Mouse (Mus musculus) lung, embryonic 14.5 days (tissue): ENCODE measurements around the gene Tsc1. TPM values are rescaled to one million over a fixed set of nuclear protein-coding genes. Genes with fewer than 3 reads are reported as not detected.

Experiments
- ATAC-seq: fragments of 200-750 bp; cut with Nextera tagmentation; 2 replicates; pipeline ENCODE4 v1.8.0; 2017; ENCODE audit warnings: mild to moderate bottlenecking, moderate TSS enrichment, moderate library complexity; ENCODE audit not compliant: insufficient read depth
- DNase-seq: peaks from one replicate; pipeline ENCODE4 v3.0.0-alpha.2; 2015
- H3K27ac ChIP-seq: fragments of 300-500 bp; sonication (generic); 2 replicates; pipeline ENCODE4 v1.5.1; 2014; ENCODE audit warnings: low read depth, mild to moderate bottlenecking, moderate library complexity
- H3K27me3 ChIP-seq: fragments of 300-500 bp; sonication (generic); 2 replicates; pipeline ENCODE4 v1.6.1; 2014; ENCODE audit warnings: low read length, control low read depth; ENCODE audit not compliant: insufficient read depth
- H3K36me3 ChIP-seq: fragments of 300-500 bp; sonication (generic); 2 replicates; pipeline ENCODE4 v1.6.1; 2014; ENCODE audit warnings: control low read depth; ENCODE audit not compliant: insufficient read depth
- H3K4me1 ChIP-seq: fragments of 300-500 bp; sonication (generic); 2 replicates; pipeline ENCODE4 v1.6.1; 2014; ENCODE audit warnings: antibody characterized with exemption, control low read depth; ENCODE audit not compliant: insufficient read depth
- H3K4me2 ChIP-seq: fragments of 300-500 bp; sonication (generic); 2 replicates; pipeline ENCODE4 v1.6.1; 2014; ENCODE audit warnings: mild to moderate bottlenecking
- H3K4me3 ChIP-seq: fragments of 300-500 bp; sonication (generic); 2 replicates; pipeline ENCODE4 v1.5.1; 2014; ENCODE audit warnings: low read depth, low read length
- H3K9ac ChIP-seq: fragments of 300-500 bp; sonication (generic); 2 replicates; pipeline ENCODE4 v1.6.1; 2014
- H3K9me3 ChIP-seq: fragments of 300-500 bp; sonication (generic); 2 replicates; pipeline ENCODE4 v1.6.1; 2016; ENCODE audit warnings: low read depth, low read length, control low read depth
- CTCF ChIP-seq: IDR thresholded peaks from 2 replicates; pipeline ENCODE4 v1.5.1; 2016; ENCODE audit warnings: antibody characterized with exemption, low read depth
- WGBS: fragments of 180-500 bp; shearing (Covaris S2); extraction: QIAGEN DNeasy Blood & Tissue Kit; methylation state at CpG from one replicate; pipeline ENCODE4 v1.1.7; 2014; 5-methylcytosine and 5-hydroxymethylcytosine counted together
- polyA plus RNA-seq: library from polyadenylated mRNA; unstranded; fragments of >200 nt; fragmentation: Nextera tagmentation; extraction: Ambion mirVana; gene quantifications from 2 replicates; pipeline ENCODE4 v1.2.1, GENCODE M21; 2014

The Tsc1 gene
- 19.9 and 22.2 TPM in 2 replicates for polyA plus RNA-seq

GRCm38 (mm10) chr2:28640461-28641424 is at the start of gene Tsc1:
Tsc1 (plus strand) TSS chr2:28641228.
- Histone ChIP-seq H3K36me3 (no peaks in the 10 kb centered on the region), H3K27ac (peak within 1 kb of the TSS; percentile 80; the same call in 1 of the 2 replicates), H3K4me3 (peak within 1 kb of the TSS; percentile 99), H3K27me3 (no peaks in the 10 kb centered on the region), H3K4me2 (peak within 1 kb of the TSS; percentile 90), H3K9me3 (no peaks in the 10 kb centered on the region), H3K4me1 (peaks cover 11% of the 10 kb centered on the region), H3K9ac (peak within 1 kb of the TSS; percentile 91)
- WGBS = 2% methylated on average over 47 of the region's 47 CpGs
- peak; percentile 97 for DNase-seq
- peak; percentile 93 for ATAC-seq
- TF ChIP-seq CTCF = no peak

DNA sequence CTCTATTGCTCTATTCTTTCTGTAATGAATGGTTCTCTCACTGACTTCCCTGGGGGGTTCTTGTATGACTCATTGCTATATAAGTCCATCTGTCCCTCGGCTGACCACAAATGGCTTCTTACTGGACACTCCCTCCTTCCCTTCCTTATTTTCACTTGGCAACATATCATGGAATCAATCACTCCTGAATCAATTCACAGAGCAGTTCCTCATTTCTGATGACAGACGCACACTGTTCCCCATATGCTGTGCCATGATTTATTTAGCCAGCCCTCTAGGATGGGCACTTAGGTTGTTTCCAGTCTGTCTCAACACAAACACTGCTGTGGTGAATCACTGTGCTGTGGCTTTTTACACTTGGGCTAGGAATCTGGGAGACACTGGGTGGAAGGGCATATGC is 49.5 kb upstream of the Tsc1 start:
- H3K9me3 ChIP-seq = no peaks in the 10 kb centered on the region
- no peak overlapping the region for H3K9ac ChIP-seq
- no peak overlapping the region for H3K27ac ChIP-seq
- H3K4me1 ChIP-seq = no peaks in the 10 kb centered on the region
- no peak for TF ChIP-seq CTCF
- H3K27me3 ChIP-seq = no peaks in the 10 kb centered on the region
- DNase-seq (no peak), ATAC-seq (no peak)
- H3K36me3 ChIP-seq = no peaks in the 10 kb centered on the region
- 77% methylated on average over 2 of the region's 2 CpGs for WGBS
- no peak overlapping the region for H3K4me3 ChIP-seq
- H3K4me2 ChIP-seq = no peak overlapping the region

GRCm38 (mm10) chr2:28592809-28593208 is 48.2 kb upstream of the Tsc1 start:
- TF ChIP-seq CTCF = peak; percentile 89
- DNase-seq = peak; percentile 80

GRCm38 (mm10) chr2:28596021-28596420 is 45.0 kb upstream of the Tsc1 start:
- no peak for TF ChIP-seq CTCF
- no peaks in the 10 kb centered on the region for H3K27me3 ChIP-seq

More at GRCm38 (mm10) chr2:28592809-28593208, 48.2 kb upstream of the Tsc1 start:
- Histone ChIP-seq H3K4me2 (peak overlapping the region; percentile 37; the same call in 1 of the 2 replicates), H3K9ac (no peak overlapping the region), H3K27me3 (no peaks in the 10 kb centered on the region), H3K9me3 (no peaks in the 10 kb centered on the region), H3K27ac (no peak overlapping the region), H3K4me3 (no peak overlapping the region), H3K36me3 (no peaks in the 10 kb centered on the region), H3K4me1 (no peaks in the 10 kb centered on the region)
- 6% methylated on average over 15 of the region's 15 CpGs for WGBS
- no peak for ATAC-seq

GRCm38 (mm10) chr2:28596998-28597397 is 44.0 kb upstream of the Tsc1 start:
- no peak overlapping the region for H3K9ac ChIP-seq
- ATAC-seq = no peak
- WGBS = 88% methylated on average over 7 of the region's 7 CpGs
- no peaks in the 10 kb centered on the region for H3K9me3 ChIP-seq
- TF ChIP-seq CTCF = peak; percentile 52
- H3K36me3 ChIP-seq = no peaks in the 10 kb centered on the region
- H3K27me3 ChIP-seq = no peaks in the 10 kb centered on the region
- no peak overlapping the region for H3K4me3 ChIP-seq
- no peak overlapping the region for H3K4me2 ChIP-seq
- no peaks in the 10 kb centered on the region for H3K4me1 ChIP-seq
- H3K27ac ChIP-seq = no peak overlapping the region
- peak; percentile 27 for DNase-seq

More at GRCm38 (mm10) chr2:28596021-28596420, 45.0 kb upstream of the Tsc1 start:
- ATAC-seq = no peak
- Histone ChIP-seq H3K4me3 (no peak overlapping the region), H3K9ac (no peak overlapping the region), H3K4me2 (no peak overlapping the region), H3K4me1 (no peaks in the 10 kb centered on the region), H3K9me3 (no peaks in the 10 kb centered on the region), H3K27ac (no peak overlapping the region), H3K36me3 (no peaks in the 10 kb centered on the region)
- 65% methylated on average over 7 of the region's 7 CpGs for WGBS
- DNase-seq = no peak

DNA sequence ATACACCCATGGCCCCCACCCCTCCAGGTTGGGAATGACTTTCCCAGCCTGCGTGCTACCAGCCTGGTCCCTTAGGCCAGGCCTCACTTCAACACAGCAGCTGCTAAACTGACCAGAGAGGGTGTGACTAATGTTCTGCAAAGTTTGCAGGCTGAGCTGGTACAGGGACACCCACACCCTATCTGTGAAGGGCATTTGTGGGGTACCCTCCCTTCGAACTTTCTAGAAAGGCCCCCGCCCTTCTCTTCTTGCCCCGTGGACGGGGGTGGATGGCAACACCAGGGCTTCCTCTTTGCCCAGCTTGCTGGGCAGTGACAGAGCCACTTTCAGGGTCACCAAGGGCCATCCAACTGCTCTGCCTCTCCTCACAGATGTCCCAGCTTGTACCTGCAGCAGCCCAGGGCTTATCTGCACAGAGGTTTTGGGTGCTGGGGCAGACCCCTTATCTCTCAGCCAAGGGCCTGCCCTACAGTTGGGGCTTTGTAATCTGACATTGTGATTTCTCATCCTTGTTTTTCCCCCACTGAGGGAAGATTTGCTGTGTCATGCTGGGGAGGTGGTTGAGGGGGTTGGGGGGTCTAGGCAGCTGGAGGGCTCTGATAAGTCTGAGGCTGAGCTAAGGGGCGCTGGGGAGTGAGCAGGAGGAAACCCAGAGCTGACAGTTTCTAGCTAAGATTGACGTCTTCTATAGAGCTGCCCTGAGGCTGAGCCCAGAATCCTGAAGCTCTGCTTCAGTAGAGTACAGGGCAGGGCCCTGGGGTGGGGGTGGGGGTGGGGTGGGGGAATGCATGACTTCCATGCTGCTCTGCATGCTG is 43.1 kb upstream of the Tsc1 start:
- Histone ChIP-seq H3K27ac (no peak overlapping the region), H3K4me3 (no peak overlapping the region), H3K9me3 (no peaks in the 10 kb centered on the region), H3K4me1 (no peaks in the 10 kb centered on the region), H3K36me3 (no peaks in the 10 kb centered on the region), H3K27me3 (no peaks in the 10 kb centered on the region), H3K4me2 (no peak overlapping the region), H3K9ac (no peak overlapping the region)
- DNase-seq (no peak), ATAC-seq (peak; percentile 58; the same call in 1 of the 2 replicates)
- TF ChIP-seq CTCF = no peak
- 73% methylated on average over 7 of the region's 7 CpGs for WGBS
